Mouse (Mus musculus): ENCODE data around the gene Kmt2e. TPM values are rescaled to one million over a fixed set of nuclear protein-coding genes. Genes with fewer than 3 reads are reported as not detected.

Kmt2e gene
- polyA plus RNA-seq, 1 experiment from 2014 or later = 143 TPM

DNA sequence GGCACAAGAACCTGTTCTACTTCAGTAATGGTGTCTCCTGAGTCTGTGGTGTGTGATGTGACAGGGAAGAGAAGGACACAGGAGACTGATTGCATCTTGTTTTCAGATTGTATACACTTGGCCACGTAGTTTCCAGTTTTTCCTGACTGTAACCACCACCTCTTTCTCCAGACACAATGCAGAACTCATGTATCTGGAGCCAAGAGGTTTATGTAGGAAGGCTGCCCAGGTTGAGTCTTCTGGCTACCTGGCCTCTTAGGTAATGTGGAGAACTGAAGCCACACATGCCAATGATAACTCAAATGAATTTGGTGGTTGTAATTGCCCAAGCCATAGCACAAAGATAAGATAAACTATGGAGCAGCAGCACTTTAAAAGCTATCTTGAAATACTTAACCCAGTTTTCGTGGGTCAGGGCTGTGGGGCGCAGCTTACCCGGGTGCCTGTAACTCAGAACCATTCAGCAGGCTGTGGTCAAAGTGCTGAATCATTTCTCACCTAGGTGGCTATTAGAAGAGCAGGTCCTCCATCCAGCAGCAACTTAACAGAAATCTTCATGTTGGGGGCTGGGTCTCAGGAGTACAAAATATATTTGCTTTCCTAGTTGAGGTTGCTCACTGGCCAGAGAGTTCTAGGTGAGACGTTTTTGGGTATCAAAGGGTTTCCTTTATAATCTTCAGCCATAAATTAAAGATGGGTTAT, 21.8 kb upstream of the Kmt2e start:
- no peak for ATAC-seq (ENCODE audit: low FRiP score, low read depth)
- H3K4me1 ChIP-seq = peaks cover 73% of the 10 kb centered on the region
- H3K27ac ChIP-seq (replicated peaks) = peak overlapping the region; percentile 87; the same call in 1 of the 2 replicates
- peaks cover 23% of the 10 kb centered on the region for H3K36me3 ChIP-seq
- WGBS = 90% methylated on average over 5 of the region's 5 CpGs
- no peaks in the 10 kb centered on the region for H3K27me3 ChIP-seq
- no peak overlapping the region for H3K4me2 ChIP-seq (replicated peaks)
- H3K9me3 ChIP-seq = no peaks in the 10 kb centered on the region
- H3K4me3 ChIP-seq = no peak overlapping the region
- H3K9ac ChIP-seq (replicated peaks) = no peak overlapping the region

GRCm38 (mm10) chr5:23413058-23413457, 21.2 kb upstream of the Kmt2e start:
- H3K36me3 ChIP-seq = peaks cover 23% of the 10 kb centered on the region
- H3K4me3 ChIP-seq = no peak overlapping the region
- no peak overlapping the region for H3K9ac ChIP-seq (replicated peaks)
- peak overlapping the region; percentile 87 for H3K27ac ChIP-seq (replicated peaks)
- peaks cover 79% of the 10 kb centered on the region for H3K4me1 ChIP-seq
- H3K9me3 ChIP-seq = no peaks in the 10 kb centered on the region
- WGBS = 47% methylated on average over 4 of the region's 4 CpGs
- H3K4me2 ChIP-seq (replicated peaks) = no peak overlapping the region
- no peaks in the 10 kb centered on the region for H3K27me3 ChIP-seq
- no peak for ATAC-seq (ENCODE audit: low FRiP score, low read depth)

- H3K4me3 ChIP-seq = no peak overlapping the region
- 11% methylated on average over 12 of the region's 12 CpGs for WGBS
- peak overlapping the region; percentile 24; the same call in 1 of the 2 replicates for H3K9ac ChIP-seq (replicated peaks)
Measured at GRCm38 (mm10) chr5:23413575-23414470, 20.4 kb upstream of the Kmt2e start.

GRCm38 (mm10) chr5:23414490-23415126, 19.6 kb upstream of the Kmt2e start:
- no peaks in the 10 kb centered on the region for H3K9me3 ChIP-seq
- ATAC-seq (ENCODE audit: low FRiP score, low read depth) = no peak; the same call in 1 of the 2 replicates
- WGBS = 21% methylated on average over 4 of the region's 4 CpGs
- H3K4me3 ChIP-seq = no peak overlapping the region
- H3K4me1 ChIP-seq = peaks cover 86% of the 10 kb centered on the region
- H3K36me3 ChIP-seq = peaks cover 21% of the 10 kb centered on the region
- H3K4me2 ChIP-seq (replicated peaks) = peak overlapping the region; percentile 26; the same call in 1 of the 2 replicates
- H3K27ac ChIP-seq (replicated peaks) = peak overlapping the region; percentile 87
- no peak overlapping the region for H3K9ac ChIP-seq (replicated peaks)
- H3K27me3 ChIP-seq = no peaks in the 10 kb centered on the region

More at GRCm38 (mm10) chr5:23413575-23414470, 20.4 kb upstream of the Kmt2e start:
- peaks cover 78% of the 10 kb centered on the region for H3K4me1 ChIP-seq
- no peaks in the 10 kb centered on the region for H3K27me3 ChIP-seq
- peak overlapping the region; percentile 87 for H3K27ac ChIP-seq (replicated peaks)
- H3K36me3 ChIP-seq = peaks cover 23% of the 10 kb centered on the region
- H3K9me3 ChIP-seq = no peaks in the 10 kb centered on the region
- peak; percentile 62 for ATAC-seq (ENCODE audit: low FRiP score, low read depth)
- peak overlapping the region; percentile 19; the same call in 1 of the 2 replicates for H3K4me2 ChIP-seq (replicated peaks)

DNA sequence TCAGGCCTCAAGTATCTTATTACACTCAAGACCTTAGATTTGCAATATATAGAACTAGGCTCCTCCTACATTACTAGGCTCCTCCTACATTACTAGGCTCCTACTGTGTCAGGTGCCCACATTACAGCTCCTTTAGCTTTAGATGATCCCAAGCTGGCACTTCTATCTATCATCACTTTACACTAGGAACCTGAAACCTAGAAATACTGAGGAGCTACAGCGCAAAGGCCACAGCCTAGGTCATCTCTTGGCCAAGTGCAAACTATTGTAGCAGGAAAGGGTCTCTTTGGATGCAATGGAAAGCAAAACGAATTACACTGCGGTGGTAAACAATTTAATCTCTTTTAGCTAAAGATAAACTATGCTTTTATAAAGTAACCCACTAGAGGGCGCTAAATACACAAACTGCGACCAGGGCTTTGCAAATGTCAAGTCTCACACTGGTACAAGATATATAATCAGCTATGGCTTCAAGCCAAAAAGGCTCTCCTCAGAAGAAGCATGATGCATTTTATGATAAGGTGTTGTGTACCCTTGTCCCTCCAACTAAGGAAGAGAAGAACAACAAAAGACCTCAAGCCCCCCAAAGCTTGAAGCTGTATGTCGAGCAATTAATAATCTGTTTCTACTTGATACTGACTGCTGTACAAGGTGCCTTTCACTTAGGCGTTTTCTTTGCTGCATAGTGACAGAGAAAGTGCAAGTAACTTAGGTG, 18.5 kb upstream of the Kmt2e start:
- Histone ChIP-seq H3K4me3 (no peak overlapping the region), H3K9ac (replicated peaks) (no peak overlapping the region), H3K4me2 (replicated peaks) (no peak overlapping the region; the same call in 1 of the 2 replicates), H3K4me1 (peaks cover 92% of the 10 kb centered on the region), H3K27me3 (no peaks in the 10 kb centered on the region), H3K27ac (replicated peaks) (peak overlapping the region; percentile 87), H3K36me3 (peaks cover 11% of the 10 kb centered on the region; the same call in 1 of the 2 replicates), H3K9me3 (no peaks in the 10 kb centered on the region)
- 31% methylated on average over 7 of the region's 7 CpGs for WGBS
- no peak for ATAC-seq (ENCODE audit: low FRiP score, low read depth)

GRCm38 (mm10) chr5:23416286-23416643, 18.0 kb upstream of the Kmt2e start:
- H3K27ac ChIP-seq (replicated peaks) = peak overlapping the region; percentile 50; the same call in 1 of the 2 replicates
- no peak for ATAC-seq (ENCODE audit: low FRiP score, low read depth)
- peaks cover 91% of the 10 kb centered on the region for H3K4me1 ChIP-seq
- H3K4me2 ChIP-seq (replicated peaks) = no peak overlapping the region; the same call in 1 of the 2 replicates
- WGBS = 52% methylated on average over 6 of the region's 6 CpGs
- H3K9me3 ChIP-seq = no peaks in the 10 kb centered on the region
- H3K4me3 ChIP-seq = no peak overlapping the region
- no peak overlapping the region for H3K9ac ChIP-seq (replicated peaks)
- H3K36me3 ChIP-seq = peaks cover 11% of the 10 kb centered on the region; the same call in 1 of the 2 replicates
- H3K27me3 ChIP-seq = no peaks in the 10 kb centered on the region

DNA sequence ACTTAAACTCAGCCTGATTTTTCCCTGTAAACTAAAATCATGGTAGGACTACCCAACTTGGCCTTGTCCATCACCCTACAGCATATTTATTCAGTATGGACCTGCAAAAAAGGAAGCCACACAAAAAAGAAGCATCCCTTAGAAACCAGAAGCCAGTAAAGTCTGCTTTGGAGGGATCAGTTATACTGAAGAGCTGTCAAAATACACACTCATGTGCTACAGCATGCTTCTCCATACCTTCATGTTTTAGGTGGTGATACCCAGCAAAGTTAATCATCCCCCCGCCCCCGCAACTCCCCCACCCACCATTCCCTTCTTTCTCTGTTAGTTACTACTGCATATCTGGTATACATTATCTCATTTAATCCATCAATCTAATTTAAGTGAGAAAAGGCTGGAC, 16.5 kb upstream of the Kmt2e start:
- Histone ChIP-seq H3K9ac (replicated peaks) (peak overlapping the region; percentile 56), H3K27me3 (no peaks in the 10 kb centered on the region), H3K36me3 (peaks cover 3% of the 10 kb centered on the region), H3K4me1 (peaks cover 78% of the 10 kb centered on the region), H3K4me2 (replicated peaks) (peak overlapping the region; percentile 68), H3K9me3 (no peaks in the 10 kb centered on the region), H3K27ac (replicated peaks) (peak overlapping the region; percentile 94), H3K4me3 (peak overlapping the region; percentile 50)
- no peak for ATAC-seq (ENCODE audit: low FRiP score, low read depth)
- WGBS = 69% methylated on average over 2 of the region's 2 CpGs

DNA sequence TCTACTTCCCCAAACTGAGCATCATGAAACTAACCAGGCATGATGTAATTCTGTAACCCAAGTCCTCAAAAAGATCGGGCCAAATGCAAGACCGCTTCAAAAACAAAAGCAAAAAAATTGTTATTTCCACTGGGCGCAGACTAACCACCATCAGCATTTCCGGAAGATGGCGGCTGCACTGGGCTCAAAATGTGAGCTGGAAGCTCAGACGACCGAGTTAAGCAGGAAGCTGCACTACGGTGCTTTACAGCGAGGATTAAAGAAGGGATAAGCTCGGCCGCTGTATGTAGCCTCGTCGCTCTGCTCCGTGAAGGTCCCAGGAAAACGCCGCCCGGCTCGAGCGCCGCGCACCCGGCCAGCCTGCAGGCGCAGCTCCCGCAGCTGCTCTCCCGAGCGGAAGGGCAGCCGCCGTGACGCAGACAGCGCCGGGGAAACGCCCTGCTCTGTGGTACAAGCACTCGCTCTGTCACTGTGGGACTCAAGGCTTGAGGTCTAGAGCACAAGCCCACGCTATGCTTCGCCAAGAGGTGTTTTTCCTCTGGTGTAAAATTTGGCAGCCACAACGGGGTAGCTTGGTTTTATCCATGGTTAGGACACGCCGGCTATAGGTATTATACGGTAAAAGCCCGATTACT, 16.0 kb upstream of the Kmt2e start:
- Histone ChIP-seq H3K4me3 (peak overlapping the region; percentile 50), H3K27ac (replicated peaks) (peak overlapping the region; percentile 94), H3K4me1 (peaks cover 72% of the 10 kb centered on the region), H3K9me3 (no peaks in the 10 kb centered on the region), H3K27me3 (no peaks in the 10 kb centered on the region), H3K4me2 (replicated peaks) (peak overlapping the region; percentile 68), H3K9ac (replicated peaks) (peak overlapping the region; percentile 56), H3K36me3 (peaks cover 7% of the 10 kb centered on the region)
- WGBS = under 1% methylated on average over 40 of the region's 40 CpGs
- ATAC-seq (ENCODE audit: low FRiP score, low read depth) = peak; percentile 84

- Histone ChIP-seq H3K27ac (replicated peaks) (peak overlapping the region; percentile 94), H3K36me3 (peaks cover 14% of the 10 kb centered on the region), H3K9me3 (no peaks in the 10 kb centered on the region), H3K4me1 (peaks cover 65% of the 10 kb centered on the region), H3K4me2 (replicated peaks) (peak overlapping the region; percentile 68), H3K27me3 (no peaks in the 10 kb centered on the region), H3K9ac (replicated peaks) (peak overlapping the region; percentile 56; the same call in 1 of the 2 replicates), H3K4me3 (peak overlapping the region; percentile 50)
- no peak for ATAC-seq (ENCODE audit: low FRiP score, low read depth)
- WGBS = 4% methylated on average over 18 of the region's 18 CpGs
Measured at GRCm38 (mm10) chr5:23418797-23419595, 15.2 kb upstream of the Kmt2e start.

DNA sequence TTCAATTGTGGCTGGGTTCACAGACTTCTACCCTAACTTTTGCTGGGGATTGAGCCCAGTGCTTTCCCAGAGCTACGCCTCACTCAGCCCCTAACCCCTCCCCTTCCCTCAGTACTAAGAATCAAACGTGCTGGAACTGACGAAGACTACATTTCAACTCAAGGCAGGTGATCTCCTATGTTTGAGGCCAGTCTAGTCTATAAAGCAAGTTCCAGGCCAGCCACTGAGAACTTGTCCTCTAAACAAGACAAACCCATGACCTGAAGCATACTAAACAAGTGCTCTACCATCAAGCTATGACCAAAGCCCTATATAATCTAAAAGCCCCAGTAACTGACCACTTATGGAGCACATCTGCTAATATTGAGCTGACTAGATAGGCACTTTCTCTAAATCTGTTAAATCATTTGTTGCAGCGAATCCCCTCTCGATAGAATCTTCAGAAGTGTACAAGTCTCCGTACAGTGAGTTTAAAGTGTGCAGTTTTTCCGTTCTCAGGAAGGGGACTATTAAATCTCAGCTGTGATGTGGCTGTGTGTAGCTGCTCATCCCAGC, 14.5 kb upstream of the Kmt2e start:
- Histone ChIP-seq H3K9ac (replicated peaks) (no peak overlapping the region), H3K27me3 (no peaks in the 10 kb centered on the region), H3K4me1 (peaks cover 58% of the 10 kb centered on the region), H3K27ac (replicated peaks) (peak overlapping the region; percentile 94), H3K4me2 (replicated peaks) (peak overlapping the region; percentile 68), H3K4me3 (peak overlapping the region; percentile 50; the same call in 1 of the 2 replicates), H3K9me3 (no peaks in the 10 kb centered on the region), H3K36me3 (peaks cover 21% of the 10 kb centered on the region)
- WGBS = 31% methylated on average over 7 of the region's 7 CpGs
- ATAC-seq (ENCODE audit: low FRiP score, low read depth) = no peak
